Mouse (Mus musculus) testis, postnatal 14 days (tissue): ENCODE results near the gene Olfr77.

ENCODE experiments used
- DNase-seq: peaks from one replicate; pipeline ENCODE4 v3.0.0; 2021; ENCODE audit warnings: low spot score

The Olfr77 gene

GRCm38 (mm10) chr9:19916565-19916964, at the start of gene Olfr77:
Gene Olfr77 (plus strand): TSS chr9:19916865.
- no peak for DNase-seq

- DNase-seq, result no peak
Observed at GRCm38 (mm10) chr9:19887904-19888303, 28.8 kb upstream of the Olfr77 start, which contains the start of gene Olfr862. Gene Olfr862 (minus strand): TSS chr9:19888004.

DNA sequence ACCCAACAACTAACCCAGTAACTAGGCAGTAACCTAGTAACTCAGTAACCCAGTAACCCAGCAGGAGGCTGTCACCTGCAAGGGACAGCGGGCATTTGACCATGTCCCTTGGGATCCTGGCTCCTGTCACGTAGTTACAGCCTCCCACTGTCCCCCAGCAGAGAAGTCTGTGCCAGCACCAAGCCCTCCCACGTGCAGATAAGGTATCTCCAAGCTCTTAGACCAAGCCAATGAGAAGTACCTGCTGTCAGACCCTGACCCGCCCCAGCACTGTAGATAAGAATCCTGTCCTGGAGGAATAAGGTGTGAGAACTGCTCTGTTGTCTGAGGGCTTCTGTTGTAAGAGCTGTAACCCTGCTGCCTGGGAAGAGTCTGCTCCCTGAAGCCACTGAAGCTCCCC, 5.5 kb upstream of the Olfr77 start:
- DNase-seq, result peak; percentile 5
